Mouse (Mus musculus) neural tube, embryonic 15.5 days (tissue): ENCODE results near the gene Smyd5. TPM values are rescaled to one million over a fixed set of nuclear protein-coding genes. Genes with fewer than 3 reads are reported as not detected.
"Not testable (repeated sequence)": the region's sequence is repeated elsewhere in the genome, so short reads cannot be mapped to it uniquely, and the experiment has no call there.

Experiments
- ATAC-seq: fragments of 200-750 bp; cut with Nextera tagmentation; 2 replicates; pipeline ENCODE4 v1.8.0; 2017; ENCODE audit warnings: mild to moderate bottlenecking, moderate TSS enrichment, moderate library complexity; ENCODE audit not compliant: low FRiP score
- H3K27ac ChIP-seq: fragments of 300-500 bp; sonication (generic); replicated peaks from 2 replicates; pipeline ENCODE4 v1.5.1; 2015; ENCODE audit warnings: mild to moderate bottlenecking, inconsistent platforms
- H3K27me3 ChIP-seq: fragments of 300-500 bp; sonication (generic); replicated peaks from 2 replicates; pipeline ENCODE4 v1.6.1; 2015; ENCODE audit warnings: inconsistent platforms
- H3K36me3 ChIP-seq: fragments of 300-500 bp; sonication (generic); 2 replicates; pipeline ENCODE4 v1.6.1; 2015; ENCODE audit warnings: inconsistent platforms
- H3K4me1 ChIP-seq: fragments of 300-500 bp; sonication (generic); 2 replicates; pipeline ENCODE4 v1.6.1; 2015; ENCODE audit warnings: inconsistent platforms
- H3K4me2 ChIP-seq: fragments of 300-500 bp; sonication (generic); 2 replicates; pipeline ENCODE4 v1.6.1; 2015; ENCODE audit warnings: inconsistent platforms, mild to moderate bottlenecking, moderate library complexity
- H3K4me3 ChIP-seq: fragments of 300-500 bp; sonication (generic); replicated peaks from 2 replicates; pipeline ENCODE4 v1.5.1; 2015; ENCODE audit warnings: mild to moderate bottlenecking, inconsistent platforms
- H3K9ac ChIP-seq: fragments of 300-500 bp; sonication (generic); replicated peaks from 2 replicates; pipeline ENCODE4 v1.6.1; 2015; ENCODE audit warnings: mild to moderate bottlenecking, inconsistent platforms
- H3K9me3 ChIP-seq: fragments of 300-500 bp; sonication (generic); replicated peaks from 2 replicates; pipeline ENCODE4 v1.6.1; 2016; ENCODE audit warnings: inconsistent platforms
- WGBS: fragments of 180-500 bp; shearing (Covaris S2); methylation state at CpG from one replicate; pipeline ENCODE4 v1.1.7; 2015; ENCODE audit warnings: mixed read lengths; 5-methylcytosine and 5-hydroxymethylcytosine counted together
- polyA plus RNA-seq: library from polyadenylated mRNA; unstranded; fragments of >200 nt; fragmentation: Nextera tagmentation; extraction: Ambion mirVana; gene quantifications from 2 replicates; pipeline ENCODE4 v1.2.1, GENCODE M21; 2015

Smyd5 gene
- polyA plus RNA-seq, 1 experiment from 2014 or later: 75.6 TPM

- peak overlapping the region; percentile 96 for H3K4me2 ChIP-seq
- peaks cover 34% of the 10 kb centered on the region for H3K4me1 ChIP-seq
- H3K4me3 ChIP-seq: peak overlapping the region; percentile 78; the same call in 1 of the 2 replicates
- ATAC-seq, H3K27ac ChIP-seq, H3K9me3 ChIP-seq, H3K27me3 ChIP-seq: not testable (repeated sequence)
- H3K9ac ChIP-seq: peak overlapping the region; percentile 67; the same call in 1 of the 2 replicates
- WGBS: 70% methylated on average over 1 of the region's 1 CpGs
- H3K36me3 ChIP-seq: peaks cover 18% of the 10 kb centered on the region
Measured at GRCm38 (mm10) chr6:85450140-85450539, 18.4 kb downstream of the Smyd5 start.

- Histone ChIP-seq H3K9ac (peak within 1 kb of the TSS; percentile 67), H3K27ac (peak within 1 kb of the TSS; percentile 87), H3K27me3 (no peaks in the 10 kb centered on the region), H3K4me2 (peak within 1 kb of the TSS; percentile 96), H3K4me3 (peak within 1 kb of the TSS; percentile 78), H3K9me3 (no peaks in the 10 kb centered on the region), H3K4me1 (peaks cover 41% of the 10 kb centered on the region), H3K36me3 (peaks cover 12% of the 10 kb centered on the region)
- ATAC-seq: peak; percentile 94
- WGBS: 3% methylated on average over 95 of the region's 96 CpGs
Measured at GRCm38 (mm10) chr6:85450697-85451663, 19.2 kb downstream of the Smyd5 start, which contains the start of gene Cct7. TSS of gene Cct7 (plus strand) at chr6:85451514.

- Histone ChIP-seq H3K4me2 (peak within 1 kb of the TSS; percentile 96), H3K27ac (peak within 1 kb of the TSS; percentile 87), H3K9ac (peak within 1 kb of the TSS; percentile 67), H3K4me3 (peak within 1 kb of the TSS; percentile 78), H3K36me3 (peaks cover 4% of the 10 kb centered on the region; the same call in 1 of the 2 replicates), H3K4me1 (peaks cover 49% of the 10 kb centered on the region), H3K9me3 (no peaks in the 10 kb centered on the region), H3K27me3 (no peaks in the 10 kb centered on the region)
- ATAC-seq: peak; percentile 95
- WGBS: under 1% methylated on average over 54 of the region's 54 CpGs
Measured at GRCm38 (mm10) chr6:85451664-85452410, 20.0 kb downstream of the Smyd5 start, which contains the start of gene Pradc1. TSS of gene Pradc1 (minus strand) at chr6:85451970.

GRCm38 (mm10) chr6:85452411-85452665 is 20.5 kb downstream of the Smyd5 start:
- H3K9ac ChIP-seq: peak overlapping the region; percentile 67
- H3K9me3 ChIP-seq: no peaks in the 10 kb centered on the region
- H3K4me1 ChIP-seq: peaks cover 54% of the 10 kb centered on the region
- H3K36me3 ChIP-seq: no peaks in the 10 kb centered on the region
- H3K27ac ChIP-seq: peak overlapping the region; percentile 87
- ATAC-seq: no peak
- H3K4me2 ChIP-seq: peak overlapping the region; percentile 96
- WGBS: under 1% methylated on average over 15 of the region's 15 CpGs
- peak overlapping the region; percentile 78 for H3K4me3 ChIP-seq
- H3K27me3 ChIP-seq: no peaks in the 10 kb centered on the region

- WGBS: 13% methylated on average over 7 of the region's 7 CpGs
- H3K36me3 ChIP-seq: no peaks in the 10 kb centered on the region
- no peak for ATAC-seq
- peak overlapping the region; percentile 78 for H3K4me3 ChIP-seq
- H3K4me2 ChIP-seq: peak overlapping the region; percentile 96
- peaks cover 59% of the 10 kb centered on the region for H3K4me1 ChIP-seq
- peak overlapping the region; percentile 67 for H3K9ac ChIP-seq
- peak overlapping the region; percentile 87 for H3K27ac ChIP-seq
- no peaks in the 10 kb centered on the region for H3K27me3 ChIP-seq
- no peaks in the 10 kb centered on the region for H3K9me3 ChIP-seq
Measured at GRCm38 (mm10) chr6:85452816-85453215, 21.0 kb downstream of the Smyd5 start.

GRCm38 (mm10) chr6:85459621-85460020 is 27.8 kb downstream of the Smyd5 start:
- Histone ChIP-seq H3K36me3 (peaks cover 50% of the 10 kb centered on the region), H3K9ac (no peak overlapping the region), H3K27me3 (no peaks in the 10 kb centered on the region), H3K4me2 (no peak overlapping the region), H3K9me3 (no peaks in the 10 kb centered on the region), H3K27ac (no peak overlapping the region), H3K4me1 (peaks cover 41% of the 10 kb centered on the region), H3K4me3 (no peak overlapping the region)
- WGBS: 90% methylated on average over 2 of the region's 2 CpGs
- ATAC-seq: no peak

GRCm38 (mm10) chr6:85465381-85465780 is 33.6 kb downstream of the Smyd5 start:
- Histone ChIP-seq H3K9ac (no peak overlapping the region), H3K4me3 (no peak overlapping the region), H3K9me3 (no peaks in the 10 kb centered on the region), H3K36me3 (peaks cover 96% of the 10 kb centered on the region), H3K4me1 (no peaks in the 10 kb centered on the region), H3K4me2 (no peak overlapping the region), H3K27ac (no peak overlapping the region), H3K27me3 (no peaks in the 10 kb centered on the region)
- no peak for ATAC-seq

GRCm38 (mm10) chr6:85469660-85470430 is 38.1 kb downstream of the Smyd5 start:
- 74% methylated on average over 5 of the region's 5 CpGs for WGBS
- no peak for ATAC-seq
- Histone ChIP-seq H3K9ac (no peak overlapping the region), H3K4me2 (no peak overlapping the region), H3K27me3 (no peaks in the 10 kb centered on the region), H3K4me1 (no peaks in the 10 kb centered on the region), H3K4me3 (no peak overlapping the region), H3K27ac (no peak overlapping the region), H3K36me3 (peaks cover 73% of the 10 kb centered on the region), H3K9me3 (no peaks in the 10 kb centered on the region)

GRCm38 (mm10) chr6:85471962-85472361 is 40.2 kb downstream of the Smyd5 start:
- Histone ChIP-seq H3K4me2 (no peak overlapping the region), H3K9ac (no peak overlapping the region), H3K4me1 (no peaks in the 10 kb centered on the region), H3K27me3 (no peaks in the 10 kb centered on the region), H3K4me3 (no peak overlapping the region), H3K27ac (no peak overlapping the region), H3K36me3 (peaks cover 68% of the 10 kb centered on the region), H3K9me3 (no peaks in the 10 kb centered on the region)
- ATAC-seq: no peak
- WGBS: 58% methylated on average over 8 of the region's 8 CpGs

GRCm38 (mm10) chr6:85472542-85472941 is 40.8 kb downstream of the Smyd5 start:
- Histone ChIP-seq H3K9me3 (no peaks in the 10 kb centered on the region), H3K9ac (no peak overlapping the region), H3K4me3 (no peak overlapping the region), H3K36me3 (peaks cover 62% of the 10 kb centered on the region), H3K4me1 (no peaks in the 10 kb centered on the region), H3K27me3 (no peaks in the 10 kb centered on the region), H3K27ac (no peak overlapping the region), H3K4me2 (no peak overlapping the region)
- ATAC-seq: no peak
- 56% methylated on average over 5 of the region's 5 CpGs for WGBS

GRCm38 (mm10) chr6:85475581-85475980 is 43.8 kb downstream of the Smyd5 start:
- H3K27me3 ChIP-seq: peaks cover 3% of the 10 kb centered on the region; the same call in 1 of the 2 replicates
- H3K27ac ChIP-seq: no peak overlapping the region
- no peak overlapping the region for H3K4me2 ChIP-seq
- peaks cover 43% of the 10 kb centered on the region for H3K36me3 ChIP-seq
- no peak overlapping the region for H3K9ac ChIP-seq
- 0 out of 2 replicates have a peak, but pooled peaks cover 2% of the 10 kb centered on the region for H3K4me1 ChIP-seq
- no peaks in the 10 kb centered on the region for H3K9me3 ChIP-seq
- no peak overlapping the region for H3K4me3 ChIP-seq
- WGBS: 90% methylated on average over 3 of the region's 3 CpGs
- ATAC-seq: no peak
